Mouse (Mus musculus) erythroblast, adult 5-6 weeks (primary cell): ENCODE results near the gene Adamts5. TPM values are rescaled to one million over a fixed set of nuclear protein-coding genes. Genes with fewer than 3 reads are reported as not detected.

Source experiments
- ATAC-seq: replicated peaks from 2 replicates; pipeline ENCODE4 v1.8.0; 2016; ENCODE audit warnings: moderate number of reproducible peaks, mild to moderate bottlenecking, moderate TSS enrichment, inconsistent platforms; ENCODE audit not compliant: poor library complexity, low FRiP score, severe bottlenecking
- total RNA-seq, 2 experiments: library from RNA; stranded (forward) in 1 of 2; stranded (reverse) in 1 of 2; fragments of 150-400 nt in 1 of 2; fragments of 200-764, 138-1000 nt in 1 of 2; gene quantifications; 2 replicates each; pipeline versions ENCODE4 v1.2.3 to v1.2.4; 2015 to 2017; ENCODE audit warnings: low replicate concordance in 2 of 2

Adamts5 gene
- not detected in 2 replicates for total RNA-seq (2015; ENCODE audit: low replicate concordance)
- not detected in 2 replicates for total RNA-seq (2017; ENCODE audit: low replicate concordance)

- ATAC-seq = no peak
Observed at GRCm38 (mm10) chr16:85901581-85901910, at the start of gene Adamts5. Adamts5 (minus strand) TSS chr16:85901828.

- no peak for ATAC-seq
Observed at GRCm38 (mm10) chr16:85950356-85950755, 48.7 kb upstream of the Adamts5 start.

- ATAC-seq = no peak
Observed at GRCm38 (mm10) chr16:85926004-85926403, 24.4 kb upstream of the Adamts5 start.

GRCm38 (mm10) chr16:85922454-85922853 lies 20.8 kb upstream of the Adamts5 start:
- no peak for ATAC-seq

- ATAC-seq = no peak
Observed at GRCm38 (mm10) chr16:85920122-85920521, 18.5 kb upstream of the Adamts5 start.

GRCm38 (mm10) chr16:85900702-85901580 lies 687 bp downstream of the Adamts5 start:
- no peak for ATAC-seq

- no peak for ATAC-seq
Observed at GRCm38 (mm10) chr16:85899790-85900587, 1.6 kb downstream of the Adamts5 start.

- no peak for ATAC-seq
Observed at GRCm38 (mm10) chr16:85899301-85899721, 2.3 kb downstream of the Adamts5 start.

GRCm38 (mm10) chr16:85898816-85899215 lies 2.8 kb downstream of the Adamts5 start:
- ATAC-seq = no peak

GRCm38 (mm10) chr16:85898391-85898790 lies 3.2 kb downstream of the Adamts5 start:
- no peak for ATAC-seq

GRCm38 (mm10) chr16:85897854-85898253 lies 3.8 kb downstream of the Adamts5 start:
- ATAC-seq = no peak

GRCm38 (mm10) chr16:85895948-85896347 lies 5.7 kb downstream of the Adamts5 start:
- ATAC-seq = no peak

GRCm38 (mm10) chr16:85889778-85890177 lies 11.8 kb downstream of the Adamts5 start:
- ATAC-seq = no peak

GRCm38 (mm10) chr16:85887289-85888051 lies 14.2 kb downstream of the Adamts5 start:
- no peak for ATAC-seq

- ATAC-seq = no peak
Observed at GRCm38 (mm10) chr16:85879075-85879474, 22.6 kb downstream of the Adamts5 start.

- ATAC-seq = no peak
Observed at GRCm38 (mm10) chr16:85874141-85874540, 27.5 kb downstream of the Adamts5 start.

- no peak for ATAC-seq
Observed at GRCm38 (mm10) chr16:85871971-85872370, 29.7 kb downstream of the Adamts5 start.

GRCm38 (mm10) chr16:85871248-85871647 lies 30.4 kb downstream of the Adamts5 start:
- no peak for ATAC-seq

GRCm38 (mm10) chr16:85864691-85865389 lies 36.8 kb downstream of the Adamts5 start:
- ATAC-seq = no peak
